Mouse (Mus musculus): Measurements from ENCODE around the gene Inava.

GRCm38 (mm10) chr1:136259893-136260634 lies 26.0 kb upstream of the Inava start:
- TF ChIP-seq POLR2A (IDR thresholded peaks at IDR 0.05; ENCODE audit: low read depth, low read length) = no peak
- no peak for TF ChIP-seq CTCF (conservative IDR thresholded peaks at IDR 0.05; ENCODE audit: insufficient read depth, insufficient read length, low read depth, low read length)

Data from kidney, adult 2 months (tissue).